Mouse (Mus musculus): Measurements from ENCODE around the gene Gm853. TPM values are rescaled to one million over a fixed set of nuclear protein-coding genes. Genes with fewer than 3 reads are reported as not detected.

Gm853 gene
- polyA plus RNA-seq, 1 experiment, result not detected

- H3K27ac ChIP-seq (ENCODE audit: insufficient read depth, low read length), result no peak overlapping the region
- H3K4me1 ChIP-seq (ENCODE audit: control insufficient read depth, insufficient read depth, low read length), result no peaks in the 10 kb centered on the region
- TF ChIP-seq EP300 (IDR thresholded peaks at IDR 0.05; ENCODE audit: insufficient read depth, low read depth, low read length), result no peak
- TF ChIP-seq CTCF (IDR thresholded peaks at IDR 0.05; ENCODE audit: low read depth, low read length), result no peak
- no peak for TF ChIP-seq POLR2A (IDR thresholded peaks at IDR 0.05; ENCODE audit: insufficient read depth, low read length)
- no peak overlapping the region for H3K4me3 ChIP-seq (ENCODE audit: low read depth, low read length)
- H3K9ac ChIP-seq (ENCODE audit: low read depth, poor library complexity, severe bottlenecking), result no peak overlapping the region
- no peaks in the 10 kb centered on the region for H3K27me3 ChIP-seq (ENCODE audit: control insufficient read depth, insufficient read depth, low read length, poor library complexity, severe bottlenecking)
- H3K36me3 ChIP-seq (ENCODE audit: control insufficient read depth, insufficient read depth, low read length, poor library complexity, severe bottlenecking), result no peaks in the 10 kb centered on the region
- H3K9me3 ChIP-seq (replicated peaks; ENCODE audit: control insufficient read depth, insufficient read depth, low read length, poor library complexity, severe bottlenecking), result no peaks in the 10 kb centered on the region
These were observed 15.4 kb upstream of the Gm853 start for GRCm38 (mm10) chr4:130237607-130238006.

GRCm38 (mm10) chr4:130236361-130236760 is 14.2 kb upstream of the Gm853 start:
- Histone ChIP-seq H3K36me3 (ENCODE audit: control insufficient read depth, insufficient read depth, low read length, poor library complexity, severe bottlenecking) (no peaks in the 10 kb centered on the region), H3K4me1 (ENCODE audit: control insufficient read depth, insufficient read depth, low read length) (no peaks in the 10 kb centered on the region), H3K27me3 (ENCODE audit: control insufficient read depth, insufficient read depth, low read length, poor library complexity, severe bottlenecking) (no peaks in the 10 kb centered on the region), H3K9ac (ENCODE audit: low read depth, poor library complexity, severe bottlenecking) (no peak overlapping the region), H3K27ac (ENCODE audit: insufficient read depth, low read length) (no peak overlapping the region), H3K9me3 (replicated peaks; ENCODE audit: control insufficient read depth, insufficient read depth, low read length, poor library complexity, severe bottlenecking) (no peaks in the 10 kb centered on the region), H3K4me3 (ENCODE audit: low read depth, low read length) (no peak overlapping the region)
- no peak for TF ChIP-seq EP300 (IDR thresholded peaks at IDR 0.05; ENCODE audit: insufficient read depth, low read depth, low read length)
- TF ChIP-seq POLR2A (IDR thresholded peaks at IDR 0.05; ENCODE audit: insufficient read depth, low read length), result no peak
- TF ChIP-seq CTCF (IDR thresholded peaks at IDR 0.05; ENCODE audit: low read depth, low read length), result no peak

GRCm38 (mm10) chr4:130224071-130224470 is 1.9 kb upstream of the Gm853 start:
- no peak for TF ChIP-seq POLR2A (IDR thresholded peaks at IDR 0.05; ENCODE audit: insufficient read depth, low read length)
- no peak for TF ChIP-seq EP300 (IDR thresholded peaks at IDR 0.05; ENCODE audit: insufficient read depth, low read depth, low read length)
- no peak for TF ChIP-seq CTCF (IDR thresholded peaks at IDR 0.05; ENCODE audit: low read depth, low read length)
- Histone ChIP-seq H3K27me3 (ENCODE audit: control insufficient read depth, insufficient read depth, low read length, poor library complexity, severe bottlenecking) (no peaks in the 10 kb centered on the region), H3K4me1 (ENCODE audit: control insufficient read depth, insufficient read depth, low read length) (no peaks in the 10 kb centered on the region), H3K9me3 (replicated peaks; ENCODE audit: control insufficient read depth, insufficient read depth, low read length, poor library complexity, severe bottlenecking) (no peaks in the 10 kb centered on the region), H3K4me3 (ENCODE audit: low read depth, low read length) (no peak overlapping the region), H3K9ac (ENCODE audit: low read depth, poor library complexity, severe bottlenecking) (no peak overlapping the region), H3K27ac (ENCODE audit: insufficient read depth, low read length) (no peak overlapping the region), H3K36me3 (ENCODE audit: control insufficient read depth, insufficient read depth, low read length, poor library complexity, severe bottlenecking) (no peaks in the 10 kb centered on the region)

GRCm38 (mm10) chr4:130220176-130220575 is 2.0 kb downstream of the Gm853 start:
- Histone ChIP-seq H3K9me3 (replicated peaks; ENCODE audit: control insufficient read depth, insufficient read depth, low read length, poor library complexity, severe bottlenecking) (no peaks in the 10 kb centered on the region), H3K27me3 (ENCODE audit: control insufficient read depth, insufficient read depth, low read length, poor library complexity, severe bottlenecking) (no peaks in the 10 kb centered on the region), H3K27ac (ENCODE audit: insufficient read depth, low read length) (no peak overlapping the region), H3K36me3 (ENCODE audit: control insufficient read depth, insufficient read depth, low read length, poor library complexity, severe bottlenecking) (no peaks in the 10 kb centered on the region), H3K9ac (ENCODE audit: low read depth, poor library complexity, severe bottlenecking) (no peak overlapping the region), H3K4me1 (ENCODE audit: control insufficient read depth, insufficient read depth, low read length) (no peaks in the 10 kb centered on the region), H3K4me3 (ENCODE audit: low read depth, low read length) (no peak overlapping the region)
- no peak for TF ChIP-seq EP300 (IDR thresholded peaks at IDR 0.05; ENCODE audit: insufficient read depth, low read depth, low read length)
- no peak for TF ChIP-seq POLR2A (IDR thresholded peaks at IDR 0.05; ENCODE audit: insufficient read depth, low read length)
- no peak for TF ChIP-seq CTCF (IDR thresholded peaks at IDR 0.05; ENCODE audit: low read depth, low read length)

GRCm38 (mm10) chr4:130215392-130215791 is 6.8 kb downstream of the Gm853 start:
- Histone ChIP-seq H3K36me3 (ENCODE audit: control insufficient read depth, insufficient read depth, low read length, poor library complexity, severe bottlenecking) (no peaks in the 10 kb centered on the region), H3K9ac (ENCODE audit: low read depth, poor library complexity, severe bottlenecking) (no peak overlapping the region), H3K27me3 (ENCODE audit: control insufficient read depth, insufficient read depth, low read length, poor library complexity, severe bottlenecking) (no peaks in the 10 kb centered on the region), H3K9me3 (replicated peaks; ENCODE audit: control insufficient read depth, insufficient read depth, low read length, poor library complexity, severe bottlenecking) (no peaks in the 10 kb centered on the region), H3K4me1 (ENCODE audit: control insufficient read depth, insufficient read depth, low read length) (no peaks in the 10 kb centered on the region), H3K27ac (ENCODE audit: insufficient read depth, low read length) (no peak overlapping the region), H3K4me3 (ENCODE audit: low read depth, low read length) (no peak overlapping the region)
- TF ChIP-seq POLR2A (IDR thresholded peaks at IDR 0.05; ENCODE audit: insufficient read depth, low read length) (no peak), EP300 (IDR thresholded peaks at IDR 0.05; ENCODE audit: insufficient read depth, low read depth, low read length) (no peak), CTCF (IDR thresholded peaks at IDR 0.05; ENCODE audit: low read depth, low read length) (no peak)

GRCm38 (mm10) chr4:130213857-130214256 is 8.3 kb downstream of the Gm853 start:
- Histone ChIP-seq H3K4me3 (ENCODE audit: low read depth, low read length) (no peak overlapping the region), H3K9me3 (replicated peaks; ENCODE audit: control insufficient read depth, insufficient read depth, low read length, poor library complexity, severe bottlenecking) (no peaks in the 10 kb centered on the region), H3K36me3 (ENCODE audit: control insufficient read depth, insufficient read depth, low read length, poor library complexity, severe bottlenecking) (no peaks in the 10 kb centered on the region), H3K9ac (ENCODE audit: low read depth, poor library complexity, severe bottlenecking) (no peak overlapping the region), H3K27ac (ENCODE audit: insufficient read depth, low read length) (no peak overlapping the region), H3K27me3 (ENCODE audit: control insufficient read depth, insufficient read depth, low read length, poor library complexity, severe bottlenecking) (no peaks in the 10 kb centered on the region), H3K4me1 (ENCODE audit: control insufficient read depth, insufficient read depth, low read length) (no peaks in the 10 kb centered on the region)
- TF ChIP-seq POLR2A (IDR thresholded peaks at IDR 0.05; ENCODE audit: insufficient read depth, low read length) (no peak), EP300 (IDR thresholded peaks at IDR 0.05; ENCODE audit: insufficient read depth, low read depth, low read length) (no peak), CTCF (IDR thresholded peaks at IDR 0.05; ENCODE audit: low read depth, low read length) (no peak)
